Mouse (Mus musculus) heart, embryonic 11.5 days (tissue): ENCODE data around the gene Acbd4. TPM values are rescaled to one million over a fixed set of nuclear protein-coding genes. Genes with fewer than 3 reads are reported as not detected.

Source experiments
- ATAC-seq: fragments of 200-750 bp; cut with Nextera tagmentation; replicated peaks from 2 replicates; pipeline ENCODE4 v1.8.0; 2017; ENCODE audit warnings: moderate library complexity; ENCODE audit not compliant: insufficient number of reproducible peaks, low FRiP score, low TSS enrichment
- H3K27ac ChIP-seq: fragments of 300-500 bp; sonication (generic); 2 replicates; pipeline ENCODE4 v1.5.1; 2014; ENCODE audit warnings: mild to moderate bottlenecking, low read depth, low read length
- H3K27me3 ChIP-seq: fragments of 300-500 bp; sonication (generic); 2 replicates; pipeline ENCODE4 v1.6.1; 2014; ENCODE audit warnings: mild to moderate bottlenecking, low read length, mixed read lengths; ENCODE audit not compliant: control insufficient read depth, insufficient read depth
- H3K36me3 ChIP-seq: fragments of 300-500 bp; sonication (generic); 2 replicates; pipeline ENCODE4 v1.6.1; 2014; ENCODE audit warnings: mild to moderate bottlenecking, low read length, moderate library complexity, mixed read lengths; ENCODE audit not compliant: control insufficient read depth, insufficient read depth
- H3K4me1 ChIP-seq: fragments of 300-500 bp; sonication (generic); 2 replicates; pipeline ENCODE4 v1.6.1; 2014; ENCODE audit warnings: low read length; ENCODE audit not compliant: control insufficient read depth, insufficient read depth
- H3K4me2 ChIP-seq: fragments of 300-500 bp; sonication (generic); 2 replicates; pipeline ENCODE4 v1.6.1; 2014; ENCODE audit warnings: mild to moderate bottlenecking, moderate library complexity
- H3K4me3 ChIP-seq: fragments of 300-500 bp; sonication (generic); 2 replicates; pipeline ENCODE4 v1.5.1; 2014; ENCODE audit warnings: low read depth, low read length
- H3K9ac ChIP-seq: fragments of 300-500 bp; sonication (generic); 2 replicates; pipeline ENCODE4 v1.6.1; 2014; ENCODE audit warnings: mild to moderate bottlenecking, low read depth, low read length, moderate library complexity
- H3K9me3 ChIP-seq: fragments of 300-500 bp; sonication (generic); replicated peaks from 2 replicates; pipeline ENCODE4 v1.6.1; 2016; ENCODE audit warnings: low read length; ENCODE audit not compliant: control insufficient read depth
- WGBS: fragments of 180-500 bp; shearing (Covaris S2); extraction: QIAGEN DNeasy Blood & Tissue Kit; methylation state at CpG from one replicate; pipeline ENCODE4 v1.1.7; 2014; ENCODE audit not compliant: insufficient replicate concordance; 5-methylcytosine and 5-hydroxymethylcytosine counted together
- polyA plus RNA-seq: library from polyadenylated mRNA; unstranded; fragments of >200 nt; fragmentation: Nextera tagmentation; extraction: Ambion mirVana; gene quantifications from 2 replicates; pipeline ENCODE4 v1.2.1, GENCODE M21; 2014

The Acbd4 gene
- polyA plus RNA-seq, 1 experiment from 2014 or later: 11.2 TPM

DNA sequence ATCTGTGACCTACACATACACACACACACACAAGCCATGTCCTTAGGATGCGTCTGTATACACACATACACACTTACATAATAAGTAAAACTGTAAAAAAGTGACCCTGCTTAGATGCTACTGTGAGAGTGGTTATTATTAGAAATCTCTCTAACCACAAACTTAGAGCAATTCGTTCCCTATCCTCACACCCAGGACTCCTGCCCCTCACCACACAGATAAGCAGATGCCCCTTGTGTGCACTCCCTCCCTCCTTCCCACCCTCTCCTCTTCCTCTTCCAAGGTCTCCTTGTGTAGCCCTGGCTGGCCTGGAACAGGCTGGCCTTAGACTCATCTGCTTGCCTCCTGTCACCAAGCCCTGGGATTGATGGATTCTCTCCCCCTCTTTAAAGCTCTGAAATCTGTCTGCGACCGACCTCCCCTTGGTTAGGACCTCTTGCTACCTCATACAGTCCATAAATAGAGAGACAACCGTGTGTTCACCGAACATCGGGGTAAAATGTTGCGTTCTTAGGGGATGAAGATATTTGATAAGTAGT lies 34.6 kb downstream of the Acbd4 start:
- Histone ChIP-seq H3K4me1 (peaks cover 23% of the 10 kb centered on the region), H3K9ac (0 out of 2 replicates have a peak overlapping the region, but pooled peaks have one; percentile 43), H3K9me3 (no peaks in the 10 kb centered on the region), H3K4me3 (no peak overlapping the region), H3K27me3 (no peaks in the 10 kb centered on the region), H3K36me3 (0 out of 2 replicates have a peak, but pooled peaks cover 8% of the 10 kb centered on the region), H3K4me2 (no peak overlapping the region), H3K27ac (peak overlapping the region; percentile 41; the same call in 1 of the 2 replicates)
- WGBS: 64% methylated on average over 8 of the region's 8 CpGs
- no peak for ATAC-seq

DNA sequence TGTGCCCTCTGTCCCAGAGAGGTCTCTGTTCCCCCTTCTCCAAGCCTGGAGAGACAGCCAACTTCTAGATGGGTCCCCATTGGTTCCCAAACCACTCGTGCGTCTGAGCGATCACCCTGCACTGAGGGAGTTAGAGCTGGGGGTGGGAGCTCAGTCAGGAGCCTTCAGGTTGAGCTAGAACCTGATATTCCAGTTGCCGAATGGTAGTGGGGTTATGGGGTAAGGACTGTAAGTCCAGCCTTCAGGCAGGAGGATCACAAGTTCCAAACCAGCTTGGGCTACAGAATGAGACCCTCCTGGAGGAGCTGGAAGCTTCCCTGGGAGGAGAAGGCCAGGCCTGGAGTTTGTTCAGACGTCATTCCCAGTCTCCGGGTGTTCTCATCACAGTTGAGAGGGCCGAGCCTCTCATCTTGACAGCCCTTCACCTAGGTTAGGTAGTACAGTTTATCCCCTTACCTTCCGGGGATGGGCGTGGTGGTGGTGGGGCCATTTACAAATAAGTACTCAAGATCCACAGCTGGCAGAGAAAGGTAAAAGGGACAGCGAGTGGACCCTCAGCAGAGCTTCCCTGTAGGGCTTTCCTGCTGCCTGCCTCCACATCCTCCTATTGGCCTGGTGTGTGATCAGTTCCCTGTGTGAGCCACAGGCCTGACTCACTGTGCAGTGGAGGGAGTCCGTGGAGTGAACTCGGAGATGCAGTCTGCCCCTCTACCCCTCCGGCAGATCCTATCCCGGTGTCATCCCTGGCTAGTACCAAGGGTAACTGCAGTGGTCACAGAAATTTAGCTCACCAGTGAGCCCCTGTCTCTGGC lies 38.7 kb downstream of the Acbd4 start:
- Histone ChIP-seq H3K27me3 (no peaks in the 10 kb centered on the region), H3K9ac (no peak overlapping the region), H3K9me3 (no peaks in the 10 kb centered on the region), H3K27ac (0 out of 2 replicates have a peak overlapping the region, but pooled peaks have one; percentile 82), H3K4me3 (no peak overlapping the region), H3K36me3 (0 out of 2 replicates have a peak, but pooled peaks cover 8% of the 10 kb centered on the region), H3K4me2 (no peak overlapping the region), H3K4me1 (peaks cover 33% of the 10 kb centered on the region)
- 81% methylated on average over 14 of the region's 14 CpGs for WGBS
- ATAC-seq: no peak

DNA sequence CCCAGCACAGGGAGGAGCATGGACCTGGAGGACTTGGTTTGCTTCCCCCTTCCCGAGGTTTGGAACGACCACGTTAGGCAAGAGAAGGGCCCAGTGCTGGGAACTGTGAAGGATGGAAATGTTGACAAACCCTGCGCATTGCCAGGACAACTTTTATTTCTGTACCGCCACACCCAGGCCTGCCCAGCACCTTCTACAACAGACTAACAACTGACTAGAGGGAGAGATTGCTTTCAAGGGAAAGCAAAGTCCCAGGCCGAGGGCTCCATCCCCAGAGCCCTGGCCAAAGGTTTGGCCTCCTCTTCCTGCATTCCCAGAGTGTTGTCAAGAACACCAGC lies 39.2 kb downstream of the Acbd4 start:
- no peak for ATAC-seq
- H3K36me3 ChIP-seq: 0 out of 2 replicates have a peak, but pooled peaks cover 8% of the 10 kb centered on the region
- H3K4me3 ChIP-seq: no peak overlapping the region
- no peak overlapping the region for H3K9ac ChIP-seq
- no peaks in the 10 kb centered on the region for H3K27me3 ChIP-seq
- H3K9me3 ChIP-seq: no peaks in the 10 kb centered on the region
- no peak overlapping the region for H3K4me2 ChIP-seq
- H3K4me1 ChIP-seq: peaks cover 36% of the 10 kb centered on the region
- WGBS: 54% methylated on average over 6 of the region's 6 CpGs
- peak overlapping the region; percentile 82; the same call in 1 of the 2 replicates for H3K27ac ChIP-seq

DNA sequence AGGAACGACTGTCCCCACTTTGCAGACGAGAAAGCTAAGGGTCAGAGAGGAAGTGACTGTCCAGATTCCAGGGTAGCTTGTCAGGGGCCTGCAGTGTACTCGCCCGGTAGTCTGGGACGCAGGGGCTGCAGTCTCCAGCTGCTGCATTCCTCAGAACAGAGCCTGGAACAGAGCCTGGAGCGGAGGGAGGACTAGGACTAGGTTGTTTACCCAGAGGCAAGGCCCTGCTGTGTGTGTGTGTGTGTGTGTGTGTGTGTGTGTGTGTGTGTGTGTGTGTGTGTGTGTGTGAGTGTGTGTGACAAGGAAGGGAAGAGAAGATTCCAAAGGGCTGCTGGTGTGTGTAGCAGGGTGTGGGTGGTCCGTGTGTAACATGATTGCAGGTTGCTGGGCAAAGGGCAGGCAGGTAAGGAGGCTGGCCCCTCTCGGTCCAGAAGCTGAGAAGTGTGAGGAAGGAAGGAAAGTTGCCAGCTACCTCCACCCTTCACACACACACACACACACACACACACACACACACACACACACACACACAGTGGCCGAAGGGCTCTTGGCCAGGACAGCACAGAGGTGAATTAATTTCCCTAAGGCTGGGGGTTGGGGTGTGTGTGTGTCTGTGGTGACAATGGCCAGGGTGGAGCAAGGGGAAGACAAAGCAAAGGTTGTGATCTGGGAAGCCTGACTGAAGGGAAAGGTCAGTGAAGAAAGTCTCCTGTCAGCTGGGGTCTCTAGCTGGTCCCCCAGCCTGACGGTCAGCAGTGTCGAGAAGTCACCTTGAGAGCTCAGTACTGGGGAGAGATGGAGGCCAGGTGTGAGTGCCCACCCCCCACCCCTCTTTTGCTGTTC lies 39.8 kb downstream of the Acbd4 start:
- no peaks in the 10 kb centered on the region for H3K27me3 ChIP-seq
- no peaks in the 10 kb centered on the region for H3K9me3 ChIP-seq
- H3K27ac ChIP-seq: peak overlapping the region; percentile 82
- WGBS: 32% methylated on average over 11 of the region's 11 CpGs
- ATAC-seq: 0 out of 2 replicates have a peak, but pooled peaks have one; percentile 19
- H3K4me3 ChIP-seq: no peak overlapping the region
- peak overlapping the region; percentile 49; the same call in 1 of the 2 replicates for H3K9ac ChIP-seq
- H3K4me1 ChIP-seq: peaks cover 36% of the 10 kb centered on the region
- H3K4me2 ChIP-seq: no peak overlapping the region
- 0 out of 2 replicates have a peak, but pooled peaks cover 8% of the 10 kb centered on the region for H3K36me3 ChIP-seq

DNA sequence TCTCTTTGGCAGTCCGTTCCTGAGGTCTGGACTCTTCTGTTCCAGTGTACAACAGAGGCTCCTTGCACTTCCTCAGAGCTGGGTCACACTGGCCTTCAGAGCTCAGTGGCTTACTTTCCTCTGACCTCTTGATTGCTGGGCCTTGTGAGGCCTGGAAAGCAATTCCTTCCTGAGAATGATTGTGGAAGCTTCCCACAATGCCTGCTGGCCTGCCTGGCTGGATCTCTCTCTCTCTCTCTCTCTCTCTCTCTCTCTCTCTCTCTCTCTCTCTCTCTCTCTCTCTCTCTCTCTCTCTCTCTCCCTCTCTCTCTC lies 40.4 kb downstream of the Acbd4 start:
- WGBS: 10% methylated on average over 1 of the region's 1 CpGs
- H3K27me3 ChIP-seq: no peaks in the 10 kb centered on the region
- H3K27ac ChIP-seq: peak overlapping the region; percentile 82
- H3K4me1 ChIP-seq: peaks cover 36% of the 10 kb centered on the region
- H3K36me3 ChIP-seq: 0 out of 2 replicates have a peak, but pooled peaks cover 8% of the 10 kb centered on the region
- H3K9me3 ChIP-seq: no peaks in the 10 kb centered on the region
- H3K4me2 ChIP-seq: no peak overlapping the region
- peak overlapping the region; percentile 49; the same call in 1 of the 2 replicates for H3K9ac ChIP-seq
- no peak for ATAC-seq
- no peak overlapping the region for H3K4me3 ChIP-seq

DNA sequence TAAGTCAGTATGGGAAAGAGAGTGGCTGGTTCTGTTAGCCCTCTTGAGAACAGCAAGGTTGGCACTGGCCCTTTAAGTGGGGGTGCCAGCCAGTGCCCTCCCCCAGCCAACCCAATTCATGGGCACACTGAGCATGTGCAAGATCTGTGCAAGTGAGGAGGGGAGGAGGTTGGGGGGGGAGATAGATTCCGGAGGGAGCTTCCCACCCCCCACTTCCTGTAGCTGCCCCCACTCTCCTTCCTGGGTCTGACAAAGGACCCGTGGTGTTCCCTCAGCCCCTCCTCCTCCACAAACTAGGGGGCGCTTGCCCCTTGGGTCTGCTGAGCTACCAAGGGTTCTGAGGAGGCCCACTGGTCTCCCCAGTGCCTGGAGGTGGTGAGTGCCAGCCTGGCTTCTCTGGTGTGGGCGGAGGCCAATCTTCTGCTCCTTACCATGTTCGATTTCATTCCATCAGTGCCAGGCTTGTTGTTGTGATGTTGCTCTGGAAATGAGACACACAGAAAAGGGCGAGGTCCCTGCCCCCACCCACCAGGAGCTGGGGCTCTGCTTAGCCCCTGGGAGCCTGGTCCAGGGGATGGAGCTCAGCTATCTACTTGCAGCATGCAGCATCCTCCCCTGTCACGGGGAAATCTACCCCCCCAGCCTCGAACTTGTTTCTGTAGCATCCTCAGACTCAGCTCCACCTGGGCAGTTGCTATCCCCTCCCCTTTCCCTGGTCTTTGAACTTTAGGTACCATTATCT lies 41.1 kb downstream of the Acbd4 start:
- Histone ChIP-seq H3K36me3 (0 out of 2 replicates have a peak, but pooled peaks cover 8% of the 10 kb centered on the region), H3K9ac (peak overlapping the region; percentile 56; the same call in 1 of the 2 replicates), H3K9me3 (no peaks in the 10 kb centered on the region), H3K27me3 (no peaks in the 10 kb centered on the region), H3K27ac (peak overlapping the region; percentile 82), H3K4me1 (peaks cover 36% of the 10 kb centered on the region), H3K4me2 (peak overlapping the region; percentile 50), H3K4me3 (no peak overlapping the region)
- WGBS: 29% methylated on average over 8 of the region's 8 CpGs
- peak; percentile 56 for ATAC-seq

DNA sequence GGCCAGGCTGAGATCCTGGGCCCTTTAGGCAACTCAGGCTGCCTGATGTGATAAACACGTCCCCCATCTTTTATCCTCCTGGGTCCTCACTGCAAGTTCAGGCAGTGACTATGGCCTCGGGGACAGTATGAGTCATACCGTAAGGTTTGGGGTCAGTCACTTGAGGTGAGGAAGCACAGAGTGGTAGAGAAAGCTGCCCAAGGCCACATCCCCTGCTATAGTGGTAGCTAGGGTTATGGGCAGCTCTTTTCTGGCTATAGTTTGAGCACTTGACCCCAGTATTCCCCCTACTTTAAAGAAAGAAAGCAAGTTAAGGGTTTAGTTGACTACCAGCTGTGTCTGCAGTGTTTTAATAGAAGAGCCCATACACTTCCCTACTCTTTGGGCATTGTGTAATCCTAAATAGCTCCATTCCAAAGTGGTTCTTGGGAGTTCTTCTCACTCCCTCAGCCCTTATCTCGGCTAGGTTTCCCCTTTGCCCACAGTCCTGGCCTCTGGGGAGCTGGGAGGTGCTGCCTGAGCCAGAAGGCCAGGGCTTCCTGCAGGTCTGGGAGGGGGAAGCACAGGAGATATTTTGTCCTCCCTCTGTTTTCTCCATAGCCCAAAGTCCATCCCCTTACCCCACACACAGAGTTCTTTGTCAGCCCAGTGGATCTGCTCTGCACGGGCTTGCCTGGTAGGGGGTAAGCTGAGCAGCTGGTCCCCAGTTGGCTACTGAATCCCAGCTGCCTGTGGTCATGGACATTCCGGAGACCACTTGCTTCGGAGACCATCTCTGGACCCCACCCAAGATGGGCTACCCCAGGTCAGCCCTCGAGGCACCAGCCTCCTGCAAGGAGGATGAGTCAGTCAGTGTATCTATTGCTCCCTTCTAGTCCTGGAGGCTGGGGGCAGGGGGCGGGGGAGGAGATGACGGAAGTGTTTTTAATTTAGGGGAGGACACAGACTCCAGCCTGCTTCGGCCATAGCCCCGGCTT lies 43.1 kb downstream of the Acbd4 start:
- H3K9me3 ChIP-seq: no peaks in the 10 kb centered on the region
- no peak overlapping the region for H3K4me3 ChIP-seq
- peaks cover 36% of the 10 kb centered on the region for H3K4me1 ChIP-seq
- no peak for ATAC-seq
- WGBS: 30% methylated on average over 12 of the region's 12 CpGs
- no peak overlapping the region for H3K9ac ChIP-seq
- no peak overlapping the region for H3K4me2 ChIP-seq
- H3K36me3 ChIP-seq: no peaks in the 10 kb centered on the region
- H3K27me3 ChIP-seq: no peaks in the 10 kb centered on the region
- H3K27ac ChIP-seq: peak overlapping the region; percentile 30; the same call in 1 of the 2 replicates
